Mouse (Mus musculus) 416B (cell line): Measurements from ENCODE around the gene Iqcf4.
A peak's percentile ranks its signal among the peaks of the same experiment; 100 is the strongest.
"Not testable (repeated sequence)": the region's sequence is repeated elsewhere in the genome, so short reads cannot be mapped to it uniquely, and the experiment has no call there.

ENCODE experiments used
- DNase-seq: peaks from one replicate; pipeline ENCODE4 v3.0.0; 2011; ENCODE audit warnings: low read depth

Gene Iqcf4

GRCm38 (mm10) chr9:106570896-106571295, at the start of gene Iqcf4:
Iqcf4 (minus strand) TSS chr9:106570996.
- no peak for DNase-seq

GRCm38 (mm10) chr9:106617496-106617895, 46.7 kb upstream of the Iqcf4 start:
- DNase-seq = no peak

- no peak for DNase-seq
Observed at GRCm38 (mm10) chr9:106616306-106616705, 45.5 kb upstream of the Iqcf4 start.

GRCm38 (mm10) chr9:106614616-106615015, 43.8 kb upstream of the Iqcf4 start:
- no peak for DNase-seq

GRCm38 (mm10) chr9:106613951-106614350, 43.2 kb upstream of the Iqcf4 start:
- no peak for DNase-seq

GRCm38 (mm10) chr9:106610727-106611126, 39.9 kb upstream of the Iqcf4 start:
- no peak for DNase-seq

GRCm38 (mm10) chr9:106600546-106600945, 29.8 kb upstream of the Iqcf4 start:
- DNase-seq = peak; percentile 73

- no peak for DNase-seq
Observed at GRCm38 (mm10) chr9:106598466-106598865, 27.7 kb upstream of the Iqcf4 start.

- DNase-seq = no peak
Observed at GRCm38 (mm10) chr9:106595836-106596235, 25.0 kb upstream of the Iqcf4 start.

- not testable (repeated sequence) for DNase-seq
Observed at GRCm38 (mm10) chr9:106595402-106595801, 24.6 kb upstream of the Iqcf4 start.

GRCm38 (mm10) chr9:106592158-106592557, 21.4 kb upstream of the Iqcf4 start:
- DNase-seq = no peak

- DNase-seq = no peak
Observed at GRCm38 (mm10) chr9:106582552-106582951, 11.8 kb upstream of the Iqcf4 start.

- no peak for DNase-seq
Observed at GRCm38 (mm10) chr9:106580016-106580415, 9.2 kb upstream of the Iqcf4 start.

GRCm38 (mm10) chr9:106576112-106576511, 5.3 kb upstream of the Iqcf4 start:
- no peak for DNase-seq

GRCm38 (mm10) chr9:106573366-106573765, 2.6 kb upstream of the Iqcf4 start:
- DNase-seq = no peak

- DNase-seq = peak; percentile 85
Observed at GRCm38 (mm10) chr9:106572186-106572585, 1.4 kb upstream of the Iqcf4 start.

GRCm38 (mm10) chr9:106566437-106566836, 4.4 kb downstream of the Iqcf4 start:
- peak; percentile 53 for DNase-seq

GRCm38 (mm10) chr9:106564025-106564424, 6.8 kb downstream of the Iqcf4 start:
- DNase-seq = no peak

GRCm38 (mm10) chr9:106562291-106562690, 8.5 kb downstream of the Iqcf4 start:
- DNase-seq = no peak

- no peak for DNase-seq
Observed at GRCm38 (mm10) chr9:106561531-106561930, 9.3 kb downstream of the Iqcf4 start, which contains the start of gene Iqcf3. Iqcf3 (minus strand) TSS chr9:106561631.

GRCm38 (mm10) chr9:106534975-106535374, 35.8 kb downstream of the Iqcf4 start:
- no peak for DNase-seq

- DNase-seq = no peak
Observed at GRCm38 (mm10) chr9:106534296-106534695, 36.5 kb downstream of the Iqcf4 start.

GRCm38 (mm10) chr9:106531833-106532232, 39.0 kb downstream of the Iqcf4 start:
- peak; percentile 77 for DNase-seq

- no peak for DNase-seq
Observed at GRCm38 (mm10) chr9:106519909-106520308, 50.9 kb downstream of the Iqcf4 start.

- no peak for DNase-seq
Observed at GRCm38 (mm10) chr9:106519433-106519832, 51.4 kb downstream of the Iqcf4 start.
